Mouse (Mus musculus) left cerebral cortex, adult 2 months (tissue): ENCODE measurements around the gene Olfr65. TPM values are rescaled to one million over a fixed set of nuclear protein-coding genes. Genes with fewer than 3 reads are reported as not detected.
A peak's percentile ranks its signal among the peaks of the same experiment; 100 is the strongest.

Experiments
- DNase-seq, 2 experiments: peaks; one replicate each; pipeline ENCODE4 v3.0.0; 2021 to 2022; ENCODE audit warnings: low spot score in 2 of 2, mixed read lengths in 1 of 2; ENCODE audit errors: extremely low spot score in 1 of 2
- H3K27ac ChIP-seq: fragments of 200-600 bp; 2 replicates; pipeline ENCODE4 v1.8.1; 2022
- H3K4me3 ChIP-seq: fragments of 200-600 bp; 2 replicates; pipeline ENCODE4 v1.8.1; 2022
- CTCF ChIP-seq: fragments of 200-600 bp; IDR thresholded peaks from 2 replicates; pipeline ENCODE4 v1.8.1; 2022; ENCODE audit warnings: antibody characterized with exemption, mild to moderate bottlenecking, moderate library complexity
- intact Hi-C: fragments of 180-260 bp; cut with DNase I; formaldehyde crosslinking; loops from one replicate; pipeline ENCODE4 v1.15.1; 2025
- total RNA-seq, 2 experiments: library from RNA; stranded (reverse); gene quantifications; 2 replicates each; pipeline ENCODE4 v1.2.3; 2021

Olfr65 gene
- total RNA-seq, 2 experiments from 2014 or later = not detected

GRCm38 (mm10) chr7:103912969-103913511, 9.8 kb downstream of the Olfr65 start:
- Histone ChIP-seq H3K27ac (no peak overlapping the region), H3K4me3 (no peak overlapping the region)
- TF ChIP-seq CTCF = no peak; the same call in 1 of the 2 replicates
- DNase-seq = no peak
- intact Hi-C loops = no loop called here

GRCm38 (mm10) chr7:103915338-103915737, 12.1 kb downstream of the Olfr65 start:
- DNase-seq = no peak
- TF ChIP-seq CTCF = no peak
- intact Hi-C loops = no loop called here

GRCm38 (mm10) chr7:103928525-103928924, 25.2 kb downstream of the Olfr65 start, which contains the start of gene Olfr631:
Olfr631 (plus strand) TSS chr7:103928825.
- H3K27ac ChIP-seq = no peak within 1 kb of the TSS

More at GRCm38 (mm10) chr7:103915338-103915737, 12.1 kb downstream of the Olfr65 start:
- no peak overlapping the region for H3K4me3 ChIP-seq
- no peak overlapping the region for H3K27ac ChIP-seq

GRCm38 (mm10) chr7:103934264-103934663, 31.0 kb downstream of the Olfr65 start, which contains the start of gene Olfr632:
Olfr632 (plus strand) TSS chr7:103934347.
- Histone ChIP-seq H3K4me3 (no peak within 1 kb of the TSS), H3K27ac (no peak within 1 kb of the TSS)
- intact Hi-C loops = no loop called here
- no peak for DNase-seq
- TF ChIP-seq CTCF = no peak

More at GRCm38 (mm10) chr7:103928525-103928924, 25.2 kb downstream of the Olfr65 start, which contains the start of gene Olfr631:
- no peak for DNase-seq
- intact Hi-C loops = no loop called here
- no peak for TF ChIP-seq CTCF
- no peak within 1 kb of the TSS for H3K4me3 ChIP-seq

- DNase-seq = peak in 1 of 2 experiments; percentile 13
- Histone ChIP-seq H3K4me3 (no peak overlapping the region), H3K27ac (no peak overlapping the region)
- TF ChIP-seq CTCF = peak; percentile 54
- intact Hi-C loops = loop anchor here (2.0 kb wide), 1 partner anchor 1430 kb away; no protein-coding TSS in a partner anchor
Observed at GRCm38 (mm10) chr7:103942730-103943129, 39.4 kb downstream of the Olfr65 start.

GRCm38 (mm10) chr7:103944137-103944536, 40.9 kb downstream of the Olfr65 start, which contains the start of gene Olfr633:
Olfr633 (plus strand) TSS chr7:103944437.
- no peak for TF ChIP-seq CTCF
- Histone ChIP-seq H3K27ac (no peak within 1 kb of the TSS), H3K4me3 (no peak within 1 kb of the TSS)
- intact Hi-C loops = no loop called here
- no peak for DNase-seq

Other genes with a start within 250 kb of the Olfr65 start
- not detected for gene Olfr623, start 239.8 kb upstream of the Olfr65 start, total RNA-seq
- gene Olfr624, start 232.3 kb upstream of the Olfr65 start, total RNA-seq = under 1 TPM in 1 of 2 experiments, not detected in 1; 0.07 TPM
- not detected for gene Olfr625-ps1, start 220.8 kb upstream of the Olfr65 start, total RNA-seq
- gene Olfr243, start 188.8 kb upstream of the Olfr65 start, total RNA-seq = not detected
- not detected for gene Olfr628, start 173.1 kb upstream of the Olfr65 start, total RNA-seq
- not detected for gene Olfr629, start 158.5 kb upstream of the Olfr65 start, total RNA-seq
- not detected for gene Olfr630, start 146.2 kb upstream of the Olfr65 start, total RNA-seq
- gene Olfr69, start 131.9 kb upstream of the Olfr65 start, total RNA-seq = not detected
- not detected for gene Olfr68, start 123.8 kb upstream of the Olfr65 start, total RNA-seq
- gene Olfr67, start 111.7 kb upstream of the Olfr65 start, total RNA-seq = not detected
- gene Hbb-bt, start 89.5 kb upstream of the Olfr65 start, total RNA-seq = 10 to 100 TPM; 29.5 to 36.6 TPM
- 100 to 1,000 TPM; 305 to 339 TPM for gene Hbb-bs, start 75.4 kb upstream of the Olfr65 start, total RNA-seq
- not detected for gene Hbb-bh2, start 63.0 kb upstream of the Olfr65 start, total RNA-seq
- gene Hbb-bh1, start 60.3 kb upstream of the Olfr65 start, total RNA-seq = not detected
- gene Hbb-y, start 50.3 kb upstream of the Olfr65 start, total RNA-seq = not detected
- gene Olfr66, start 17.2 kb upstream of the Olfr65 start, total RNA-seq = not detected
- not detected for gene Olfr64, start 9.0 kb upstream of the Olfr65 start, total RNA-seq
- not detected for gene Olfr631, start 25.3 kb downstream of the Olfr65 start, total RNA-seq
- not detected for gene Olfr632, start 30.9 kb downstream of the Olfr65 start, total RNA-seq
- not detected for gene Olfr633, start 41.0 kb downstream of the Olfr65 start, total RNA-seq
- gene Olfr635, start 67.7 kb downstream of the Olfr65 start, total RNA-seq = under 1 TPM; 0.05 to 0.09 TPM
- not detected for gene Olfr638, start 95.3 kb downstream of the Olfr65 start, total RNA-seq
- under 1 TPM; 0.07 to 0.19 TPM for gene Olfr639, start 113.8 kb downstream of the Olfr65 start, total RNA-seq
- gene Olfr640, start 122.1 kb downstream of the Olfr65 start, total RNA-seq = not detected
- gene Olfr641, start 132.0 kb downstream of the Olfr65 start, total RNA-seq = not detected
- not detected for gene Olfr642, start 149.2 kb downstream of the Olfr65 start, total RNA-seq
- not detected for gene 4930516K23Rik, start 158.0 kb downstream of the Olfr65 start, total RNA-seq
- gene Olfr644, start 168.4 kb downstream of the Olfr65 start, total RNA-seq = not detected
- gene Olfr645, start 182.0 kb downstream of the Olfr65 start, total RNA-seq = not detected
- not detected for gene Olfr646, start 201.4 kb downstream of the Olfr65 start, total RNA-seq
- gene Ubqln5, start 226.3 kb downstream of the Olfr65 start, total RNA-seq = not detected
- not detected for gene Olfr643, start 233.9 kb downstream of the Olfr65 start, total RNA-seq
- not detected for gene Ubqln3, start 239.8 kb downstream of the Olfr65 start, total RNA-seq
- not detected for gene Ubqlnl, start 247.1 kb downstream of the Olfr65 start, total RNA-seq